Mouse (Mus musculus) small intestine, adult 2 months (tissue): ENCODE results near the gene Tedc1.

ENCODE experiments used
- CTCF ChIP-seq: fragments of 200-500 bp; IDR thresholded peaks from 2 replicates; pipeline ENCODE4 v1.5.1; 2012; ENCODE audit warnings: low read depth, mild to moderate bottlenecking, control low read depth, inconsistent platforms, low read length, moderate library complexity, mixed read lengths; ENCODE audit not compliant: insufficient replicate concordance, insufficient read length; ENCODE audit errors: extremely low read depth
- POLR2A ChIP-seq: fragments of 200-500 bp; IDR thresholded peaks from 2 replicates; pipeline ENCODE4 v1.6.1; 2012; ENCODE audit warnings: low read depth, mild to moderate bottlenecking, control low read depth, inconsistent platforms, low read length, moderate library complexity

DNA sequence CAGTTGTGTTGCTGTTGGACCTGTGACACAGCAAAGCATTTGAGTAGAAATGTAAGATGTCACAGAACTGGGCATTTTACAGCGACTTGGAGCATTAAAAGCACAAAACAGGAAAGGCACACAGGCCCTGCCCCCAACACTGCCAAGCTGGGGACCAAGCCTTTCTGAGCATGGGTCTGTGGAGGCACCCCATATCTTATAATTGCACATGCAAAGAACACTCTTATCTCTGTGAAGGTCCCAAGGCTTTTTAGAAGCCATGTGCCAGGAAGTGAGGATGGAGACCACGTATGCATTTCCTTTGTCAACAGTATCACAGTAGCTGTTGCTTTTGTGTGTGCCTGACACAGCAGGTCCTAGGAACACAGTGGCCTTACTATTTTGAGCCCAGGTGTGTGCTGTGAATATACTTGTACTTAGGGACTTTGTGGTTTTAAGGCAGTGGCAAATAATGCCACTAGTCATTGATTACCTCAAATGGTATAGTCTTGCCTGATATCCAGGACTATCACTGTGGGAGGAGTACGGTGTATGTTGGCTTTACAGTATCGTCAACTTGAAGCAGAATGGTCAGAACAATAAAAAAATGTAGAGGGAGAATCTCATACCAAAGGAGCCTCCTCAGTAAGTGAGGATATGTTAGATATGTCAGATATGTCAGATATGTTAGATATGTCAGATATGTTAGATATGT is 48.6 kb upstream of the Tedc1 start:
- TF ChIP-seq CTCF (no peak), POLR2A (no peak)
